Mouse (Mus musculus) CH12F3 (cell line): ENCODE results near the gene Tpsg1.

Experiments
- in situ Hi-C: fragments of 300-500 bp; cut with MboI; formaldehyde crosslinking; loops from 2 replicates; pipeline ENCODE4 v1.14.3; 2020; ENCODE audit warnings: low sequenced_read_pairs

Gene Tpsg1

GRCm38 (mm10) chr17:25368973-25369372 is at the start of gene Tpsg1:
Gene Tpsg1 (plus strand): TSS chr17:25369273.
- in situ Hi-C loops, result no loop called here

GRCm38 (mm10) chr17:25320819-25321218 is 48.3 kb upstream of the Tpsg1 start:
- in situ Hi-C loops, result no loop called here

GRCm38 (mm10) chr17:25322930-25323329 is 46.1 kb upstream of the Tpsg1 start:
- in situ Hi-C loops, result no loop called here

DNA sequence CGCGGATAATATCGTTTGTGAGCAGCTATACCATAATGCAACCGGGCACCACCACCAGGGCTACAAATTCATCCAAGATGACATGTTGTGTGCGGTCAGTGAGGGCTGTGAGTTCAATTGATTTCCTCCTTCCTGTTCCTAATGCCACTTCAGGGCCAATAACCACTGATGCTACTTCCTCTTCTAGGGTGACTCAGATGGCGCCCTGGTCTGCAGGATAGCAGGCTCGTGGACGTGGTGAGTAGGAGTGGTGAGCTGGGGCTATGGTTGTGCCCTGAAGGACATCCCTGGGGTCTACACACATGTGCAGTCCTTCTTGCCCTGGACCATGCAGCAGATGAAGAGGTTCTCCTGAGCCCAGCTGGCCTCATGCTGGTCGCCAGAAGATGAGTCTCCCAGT is 36.8 kb upstream of the Tpsg1 start:
- in situ Hi-C loops, result no loop called here

GRCm38 (mm10) chr17:25333943-25334342 is 35.1 kb upstream of the Tpsg1 start:
- in situ Hi-C loops, result no loop called here

- in situ Hi-C loops, result no loop called here
Observed at GRCm38 (mm10) chr17:25338218-25338617, 30.9 kb upstream of the Tpsg1 start.

DNA sequence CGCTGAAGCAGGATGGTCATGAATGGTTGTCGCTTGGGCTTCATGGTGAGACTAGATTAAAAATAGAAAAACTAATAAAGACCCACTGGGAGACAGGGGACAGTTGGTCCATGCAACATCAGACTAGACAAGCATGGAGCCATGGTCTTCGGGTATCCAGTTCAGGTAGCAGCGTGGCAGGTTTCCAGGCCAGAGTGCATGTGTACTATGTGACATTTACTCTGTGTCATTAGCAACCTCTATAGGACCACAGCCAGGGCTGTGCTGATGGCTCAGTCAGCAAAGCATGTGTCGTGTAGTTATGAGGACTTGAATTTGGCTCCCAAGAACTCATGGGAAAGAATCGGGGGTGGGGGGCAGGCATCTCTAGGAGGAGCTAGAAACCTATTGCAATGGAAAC is 29.1 kb upstream of the Tpsg1 start:
- in situ Hi-C loops, result no loop called here

DNA sequence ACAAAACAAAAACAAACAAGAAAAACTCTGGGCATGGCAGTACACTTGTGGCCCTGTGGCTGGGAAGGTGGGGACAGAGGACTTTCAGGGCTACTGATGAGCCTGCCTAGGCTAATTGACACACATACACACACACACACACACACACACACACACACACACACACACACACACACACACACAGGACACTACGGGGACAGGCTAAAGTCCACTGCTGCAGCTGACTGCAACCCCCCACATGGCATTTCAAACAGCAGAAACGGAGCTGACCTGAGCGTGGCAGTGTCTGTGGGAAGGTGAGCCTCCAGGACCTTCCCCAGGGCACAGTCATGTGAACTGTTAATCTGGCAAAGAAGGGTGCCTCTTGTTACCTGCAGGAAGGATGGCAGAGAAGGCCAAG is 27.6 kb upstream of the Tpsg1 start:
- in situ Hi-C loops, result no loop called here

DNA sequence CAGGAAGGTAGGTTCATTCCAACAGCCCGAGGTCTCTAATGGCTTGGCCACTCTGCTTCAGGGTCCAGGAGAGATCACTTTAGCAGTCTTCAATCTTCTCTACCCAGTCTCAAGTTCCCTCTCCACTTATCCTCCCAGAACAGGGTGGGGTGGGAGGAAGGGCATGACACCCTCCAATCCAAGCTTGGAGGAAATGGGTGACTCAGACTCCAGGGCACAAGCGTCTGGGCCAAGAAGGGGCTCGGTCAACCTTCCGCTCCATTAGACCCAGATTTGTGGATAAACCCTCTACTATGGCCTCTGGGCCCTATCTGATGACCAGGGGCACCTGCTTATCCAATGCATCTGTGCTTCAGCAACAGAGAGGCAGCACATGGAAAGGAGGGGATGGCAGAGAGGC is 23.6 kb upstream of the Tpsg1 start, which contains the start of gene Tpsab1:
Gene Tpsab1 (minus strand): TSS at position 101 of the 400 bp plus-strand sequence.
- in situ Hi-C loops, result no loop called here

DNA sequence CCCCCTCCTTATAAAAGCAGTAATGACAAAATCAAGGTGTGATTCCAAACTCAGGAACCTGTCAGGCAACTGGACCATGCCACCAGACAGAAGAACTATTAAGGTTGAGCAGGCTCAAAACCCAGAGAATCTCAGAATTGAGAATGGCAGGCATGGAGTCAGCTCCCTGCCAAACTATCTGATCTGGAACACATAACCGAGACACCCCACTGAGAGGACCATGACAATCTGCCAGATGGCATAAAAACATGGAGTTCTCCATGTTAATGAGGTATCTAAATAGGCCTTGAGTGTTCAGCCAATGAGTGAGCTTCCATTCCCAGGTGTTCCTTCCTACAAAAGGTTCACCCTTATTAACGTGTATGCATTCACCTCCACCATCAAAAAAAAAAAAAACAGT is 7.8 kb upstream of the Tpsg1 start:
- in situ Hi-C loops, result no loop called here

DNA sequence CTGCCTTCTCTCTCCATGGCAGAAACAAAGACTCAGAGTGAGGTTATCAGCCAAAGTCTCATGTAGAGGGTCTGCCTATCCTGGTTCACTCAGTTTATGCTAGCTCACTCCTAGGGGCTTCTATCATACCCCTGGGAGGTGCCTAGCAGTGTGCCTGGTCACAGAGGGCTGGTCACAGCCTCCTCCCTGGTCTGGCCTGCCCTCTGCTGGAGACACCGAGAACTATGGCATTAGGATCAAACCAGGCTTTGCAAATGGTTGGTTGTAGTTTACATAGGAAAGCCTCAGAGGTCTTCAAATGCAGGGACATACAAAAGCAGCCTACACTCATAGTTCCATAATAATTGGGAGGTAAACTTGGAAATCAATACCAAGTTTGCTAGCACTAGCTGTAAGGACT is 5.3 kb upstream of the Tpsg1 start:
- in situ Hi-C loops, result no loop called here

DNA sequence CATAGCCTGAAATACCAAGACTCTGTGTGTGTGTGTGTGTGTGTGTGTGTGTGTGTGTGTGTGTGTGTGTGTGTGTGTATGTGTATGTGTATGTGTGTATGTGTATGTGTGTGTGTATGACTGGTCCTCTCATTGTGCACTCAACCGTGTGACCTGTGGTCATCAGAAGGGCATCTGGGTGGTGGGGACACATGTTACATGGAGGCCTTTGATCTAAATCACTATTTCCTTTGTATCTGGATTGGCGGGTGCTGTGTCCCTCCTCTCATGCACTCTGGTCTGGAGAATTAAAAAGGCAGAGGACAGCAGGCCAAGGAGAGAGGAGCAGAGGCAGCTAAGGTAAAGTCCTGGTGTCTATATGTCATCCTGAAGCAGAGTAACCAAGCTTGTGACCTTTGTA is 3.1 kb upstream of the Tpsg1 start, which contains the start of gene Tpsb2:
Gene Tpsb2 (plus strand): TSS at position 301 of the 400 bp plus-strand sequence.
- in situ Hi-C loops, result no loop called here

DNA sequence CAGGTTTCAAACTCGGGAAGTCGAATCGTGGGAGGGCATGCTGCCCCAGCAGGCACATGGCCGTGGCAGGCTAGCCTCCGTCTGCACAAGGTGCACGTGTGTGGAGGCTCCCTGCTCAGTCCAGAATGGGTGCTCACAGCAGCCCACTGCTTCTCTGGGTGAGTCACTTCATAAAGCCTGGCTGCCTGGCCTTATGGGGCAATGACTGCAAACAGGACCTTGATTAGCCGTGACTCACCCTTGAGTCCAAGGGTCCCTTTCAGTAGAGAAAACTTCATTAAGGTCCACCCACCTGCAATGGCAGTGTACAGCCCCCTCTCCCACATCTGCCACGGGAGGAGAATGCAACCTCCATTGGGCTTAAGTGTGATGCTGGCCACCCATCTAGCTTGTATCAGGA is 3.4 kb downstream of the Tpsg1 start:
- in situ Hi-C loops, result no loop called here

DNA sequence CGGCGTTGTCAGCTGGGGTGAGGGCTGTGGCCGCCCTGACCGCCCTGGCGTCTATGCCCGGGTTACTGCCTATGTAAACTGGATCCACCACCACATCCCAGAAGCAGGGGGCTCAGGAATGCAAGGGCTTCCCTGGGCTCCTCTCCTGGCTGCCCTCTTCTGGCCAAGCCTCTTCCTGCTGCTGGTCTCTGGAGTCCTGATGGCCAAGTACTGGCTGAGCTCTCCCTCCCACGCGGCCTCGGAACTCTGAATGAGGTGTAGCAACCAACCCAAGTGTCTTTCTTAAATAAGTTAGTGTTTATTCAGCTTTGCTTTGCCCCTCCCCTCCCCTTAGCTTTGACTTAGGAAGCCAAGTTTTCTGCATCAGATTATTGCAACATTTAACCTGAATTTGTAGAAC is 4.9 kb downstream of the Tpsg1 start:
- in situ Hi-C loops, result no loop called here

DNA sequence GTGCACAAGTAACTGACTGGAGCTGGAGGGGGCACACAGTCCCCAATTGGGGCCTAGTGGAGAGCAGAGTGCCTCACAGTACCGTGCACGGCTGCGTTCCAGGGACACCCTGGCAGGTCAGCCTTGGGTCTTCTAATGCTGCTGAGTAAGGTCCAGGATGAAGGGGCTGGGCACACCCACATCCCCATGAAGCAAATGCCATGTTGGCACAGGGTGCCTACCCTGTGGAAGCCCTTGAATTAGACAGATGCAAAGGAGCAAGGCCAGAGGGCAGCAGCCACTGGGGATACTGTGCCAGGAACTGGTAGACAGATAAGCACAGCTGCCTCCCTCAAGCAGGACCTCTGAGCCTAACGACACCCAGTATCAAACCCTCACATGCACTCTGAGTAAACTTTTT is 25.5 kb downstream of the Tpsg1 start:
- in situ Hi-C loops, result no loop called here

DNA sequence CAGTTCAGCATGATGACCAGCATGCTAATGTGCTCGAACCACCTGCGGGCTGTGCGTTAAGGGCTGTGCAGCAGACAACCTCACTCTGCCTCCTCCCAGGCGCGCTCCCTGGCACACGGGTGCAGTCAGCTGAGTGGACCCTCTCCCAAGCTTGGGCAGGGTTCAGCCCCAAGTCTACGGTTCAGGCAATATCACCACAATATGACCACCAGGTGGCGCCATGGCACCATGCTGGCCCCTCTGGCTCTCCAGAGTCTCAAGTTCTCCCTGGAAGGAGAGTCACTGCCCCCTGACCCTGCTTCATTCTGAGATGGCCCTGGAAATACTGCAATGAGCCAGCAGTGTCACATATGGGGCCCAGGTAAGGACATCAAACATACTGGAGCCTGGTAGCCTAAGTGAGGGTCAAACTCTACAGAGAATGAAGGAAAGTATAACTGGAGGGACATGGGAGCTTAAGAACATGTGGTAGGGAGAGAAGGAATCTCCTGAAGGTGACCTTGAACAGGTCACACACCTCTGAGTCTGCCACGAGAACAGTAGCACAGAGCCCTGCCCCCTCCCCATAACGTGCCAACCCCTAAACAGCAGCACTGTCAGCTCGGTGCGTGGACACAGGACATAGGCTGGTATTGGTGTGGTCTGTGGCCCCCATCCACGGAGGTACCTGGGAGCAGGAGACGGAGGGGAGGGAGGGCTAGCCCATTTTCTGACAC is 28.9 kb downstream of the Tpsg1 start:
- in situ Hi-C loops, result no loop called here

GRCm38 (mm10) chr17:25398520-25398838 is 29.4 kb downstream of the Tpsg1 start:
- in situ Hi-C loops, result no loop called here

DNA sequence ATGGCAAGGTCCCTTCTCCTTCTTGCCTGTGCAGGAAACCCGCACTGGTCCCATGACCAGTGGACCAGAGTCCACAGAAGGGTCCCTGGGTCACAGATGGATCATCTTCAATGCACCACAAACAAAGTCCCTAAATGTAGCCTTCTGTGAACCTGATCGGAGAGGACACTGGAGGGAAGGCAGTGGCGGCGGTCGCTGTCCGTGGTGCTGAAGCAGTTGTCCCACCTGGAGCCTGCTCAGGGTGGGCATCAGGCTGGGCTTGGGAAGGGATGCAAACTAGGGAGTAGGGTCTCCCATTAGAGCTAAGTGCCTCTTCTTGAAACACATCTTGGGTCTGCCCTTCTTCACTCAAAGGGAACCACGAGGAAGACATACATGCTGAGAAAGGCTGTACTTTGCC is 31.4 kb downstream of the Tpsg1 start:
- in situ Hi-C loops, result loop anchor here (5.0 kb wide), 1 partner anchor 67 kb away; no protein-coding TSS in a partner anchor

DNA sequence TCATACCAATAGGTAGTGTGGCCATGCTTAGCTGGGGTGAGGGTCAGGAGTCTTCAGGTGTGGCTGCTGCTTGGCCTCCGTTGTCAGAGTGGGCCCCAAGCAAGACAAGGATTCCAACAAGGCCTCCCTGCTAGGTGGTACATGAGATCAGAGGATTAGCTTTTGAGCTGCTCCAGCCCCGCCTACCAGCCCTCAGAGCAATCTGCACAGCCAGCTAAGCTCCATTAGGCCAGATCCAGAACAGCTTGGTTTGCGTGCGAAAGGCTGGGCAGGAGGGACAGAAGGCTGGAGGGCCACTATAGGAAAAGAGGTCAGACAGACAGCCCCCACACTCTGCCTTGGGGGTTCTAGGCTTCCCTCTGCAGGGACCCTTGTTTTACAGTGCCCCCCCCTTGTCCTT is 32.4 kb downstream of the Tpsg1 start:
- in situ Hi-C loops, result loop anchor here (5.0 kb wide), 1 partner anchor 66 kb away; no protein-coding TSS in a partner anchor

GRCm38 (mm10) chr17:25402224-25402623 is 33.2 kb downstream of the Tpsg1 start:
- in situ Hi-C loops, result loop anchor here (5.0 kb wide), 1 partner anchor 65 kb away; no protein-coding TSS in a partner anchor

DNA sequence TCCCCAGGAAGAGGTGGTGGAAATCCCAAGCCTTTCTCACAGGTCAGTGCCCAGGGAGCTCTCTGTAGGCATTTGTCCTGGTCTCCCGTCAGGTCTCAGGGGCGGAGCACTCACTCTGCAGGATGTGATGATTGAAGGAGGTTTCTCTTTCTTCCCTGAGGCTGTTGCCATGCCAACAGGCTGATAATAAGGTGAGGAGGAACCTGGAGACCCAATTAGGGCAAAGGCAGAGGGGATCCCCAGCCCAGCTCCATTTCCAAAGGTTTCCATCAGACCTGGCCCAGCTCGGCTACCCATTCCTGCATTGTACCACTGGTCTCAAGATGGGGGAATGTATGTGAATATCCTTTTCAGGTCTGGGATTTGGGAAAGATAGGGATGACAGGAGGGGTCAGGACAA is 35.1 kb downstream of the Tpsg1 start:
- in situ Hi-C loops, result loop anchor here (5.0 kb wide), 1 partner anchor 63 kb away; no protein-coding TSS in a partner anchor

GRCm38 (mm10) chr17:25405224-25405895 is 36.3 kb downstream of the Tpsg1 start:
- in situ Hi-C loops, result no loop called here
